Mouse (Mus musculus) spleen, adult 2 months (tissue): ENCODE results near the gene Morn3.

ENCODE experiments used
- CTCF ChIP-seq: fragments of 200-500 bp; IDR thresholded peaks from 2 replicates; pipeline ENCODE4 v1.5.1; 2011; ENCODE audit warnings: mild to moderate bottlenecking, inconsistent platforms; ENCODE audit not compliant: insufficient read depth, insufficient read length, insufficient replicate concordance; ENCODE audit errors: extremely low read depth
- POLR2A ChIP-seq: fragments of 200-500 bp; IDR thresholded peaks from 2 replicates; pipeline ENCODE4 v1.6.1; 2011; ENCODE audit warnings: low read depth, low read length, inconsistent platforms

- TF ChIP-seq CTCF (no peak), POLR2A (no peak)
These were observed 35.1 kb downstream of the Morn3 start for GRCm38 (mm10) chr5:123011705-123012104.
